Mouse (Mus musculus) limb, embryonic 14.5 days (tissue): Measurements from ENCODE around the gene Spats1. TPM values are rescaled to one million over a fixed set of nuclear protein-coding genes. Genes with fewer than 3 reads are reported as not detected.

Experiments
- ATAC-seq: fragments of 200-750 bp; cut with Nextera tagmentation; 2 replicates; pipeline ENCODE4 v1.8.0; 2017; ENCODE audit warnings: low read depth, moderate number of reproducible peaks, moderate TSS enrichment; ENCODE audit not compliant: low FRiP score
- DNase-seq: peaks from one replicate; pipeline ENCODE4 v3.0.0-alpha.2; 2015; ENCODE audit warnings: low spot score
- H3K27ac ChIP-seq: fragments of 300-500 bp; sonication (generic); replicated peaks from 2 replicates; pipeline ENCODE4 v1.5.1; 2014; ENCODE audit warnings: low read depth, mild to moderate bottlenecking, low read length, moderate library complexity, mixed read lengths
- H3K27me3 ChIP-seq: fragments of 300-500 bp; sonication (generic); 2 replicates; pipeline ENCODE4 v1.6.1; 2014; ENCODE audit warnings: low read length, mixed read lengths; ENCODE audit not compliant: control insufficient read depth, insufficient read depth
- H3K36me3 ChIP-seq: fragments of 300-500 bp; sonication (generic); 2 replicates; pipeline ENCODE4 v1.6.1; 2014; ENCODE audit warnings: mild to moderate bottlenecking, low read length, moderate library complexity, mixed read lengths; ENCODE audit not compliant: control insufficient read depth, insufficient read depth
- H3K4me1 ChIP-seq: fragments of 300-500 bp; sonication (generic); 2 replicates; pipeline ENCODE4 v1.6.1; 2014; ENCODE audit warnings: antibody characterized with exemption, low read length, mixed read lengths; ENCODE audit not compliant: control insufficient read depth, insufficient read depth
- H3K4me2 ChIP-seq: fragments of 300-500 bp; sonication (generic); replicated peaks from 2 replicates; pipeline ENCODE4 v1.6.1; 2014; ENCODE audit warnings: low read depth, mild to moderate bottlenecking, low read length, moderate library complexity; ENCODE audit not compliant: severe bottlenecking
- H3K4me3 ChIP-seq: fragments of 300-500 bp; sonication (generic); replicated peaks from 2 replicates; pipeline ENCODE4 v1.5.1; 2014; ENCODE audit warnings: low read length
- H3K9ac ChIP-seq: fragments of 300-500 bp; sonication (generic); 2 replicates; pipeline ENCODE4 v1.6.1; 2014; ENCODE audit warnings: mild to moderate bottlenecking, low read depth, low read length, moderate library complexity; ENCODE audit not compliant: severe bottlenecking
- H3K9me3 ChIP-seq: fragments of 300-500 bp; sonication (generic); 2 replicates; pipeline ENCODE4 v1.6.1; 2016; ENCODE audit warnings: low read length; ENCODE audit not compliant: control insufficient read depth
- POLR2A ChIP-seq: fragments of 200-500 bp; IDR thresholded peaks from 2 replicates; pipeline ENCODE4 v1.8.0; 2012; ENCODE audit warnings: inconsistent platforms, mild to moderate bottlenecking, moderate library complexity, borderline replicate concordance; ENCODE audit not compliant: insufficient read depth, insufficient read length; ENCODE audit errors: extremely low read depth
- WGBS: fragments of 180-500 bp; shearing (Covaris S2); extraction: QIAGEN DNeasy Blood & Tissue Kit; methylation state at CpG from one replicate; pipeline ENCODE4 v1.1.7; 2014; 5-methylcytosine and 5-hydroxymethylcytosine counted together
- polyA plus RNA-seq, 2 experiments: library from polyadenylated mRNA; depleted of rRNA in 1 of 2; stranded (reverse) in 1 of 2; unstranded in 1 of 2; fragments of >200 nt; fragmentation: Nextera tagmentation in 1 of 2; extraction: Ambion mirVana in 1 of 2; gene quantifications; 2 replicates each; pipeline versions ENCODE4 v1.2.1 to v1.2.3; 2012 to 2014

Gene Spats1
- polyA plus RNA-seq, 2 experiments = 0.44 to 0.62 TPM

DNA sequence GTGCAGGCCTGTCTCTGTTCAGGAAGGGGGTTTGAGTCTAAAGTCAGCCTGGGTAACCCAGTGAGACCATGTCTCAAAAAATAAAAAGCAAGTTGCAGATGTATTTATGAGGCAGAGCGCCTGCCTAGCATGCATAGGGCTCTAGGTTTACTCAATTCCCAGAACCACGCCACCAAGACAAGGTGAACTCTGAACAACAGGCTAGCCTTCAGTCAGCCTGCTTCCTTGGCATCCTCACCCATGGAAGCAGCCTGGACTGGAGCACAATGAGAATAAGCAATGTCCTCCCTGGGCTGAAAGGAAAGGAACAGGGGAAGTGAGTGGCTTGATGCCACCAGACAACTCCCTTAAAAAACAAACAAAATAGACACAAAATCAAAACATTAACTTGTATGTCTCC, 77.2 kb downstream of the Spats1 start:
- Histone ChIP-seq H3K9ac (no peak overlapping the region), H3K9me3 (no peaks in the 10 kb centered on the region), H3K4me1 (no peaks in the 10 kb centered on the region), H3K27me3 (no peaks in the 10 kb centered on the region), H3K4me3 (no peak overlapping the region), H3K4me2 (no peak overlapping the region), H3K36me3 (peaks cover 37% of the 10 kb centered on the region), H3K27ac (no peak overlapping the region)
- ATAC-seq (no peak), DNase-seq (no peak)
- TF ChIP-seq POLR2A = no peak
- 96% methylated on average over 2 of the region's 2 CpGs for WGBS

DNA sequence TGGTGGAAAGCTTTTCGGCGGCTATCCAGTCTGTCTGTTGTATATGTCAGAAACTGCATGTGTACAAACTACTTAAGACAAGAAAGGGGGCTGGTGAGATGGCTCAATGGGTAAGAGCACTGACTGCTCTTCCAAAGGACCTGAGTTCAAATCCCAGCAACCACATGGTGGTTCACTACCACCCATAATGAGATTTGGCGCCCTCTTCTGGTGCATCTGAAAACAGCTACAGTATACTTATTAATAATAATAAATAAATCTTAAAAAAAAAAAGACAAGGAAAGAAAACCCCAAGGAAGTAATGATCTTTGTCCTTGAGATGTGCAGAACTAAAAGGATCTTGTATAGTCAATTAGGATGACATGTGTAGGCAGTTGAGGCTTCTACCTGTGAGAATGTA, 77.7 kb downstream of the Spats1 start:
- H3K4me1 ChIP-seq = no peaks in the 10 kb centered on the region
- no peak overlapping the region for H3K27ac ChIP-seq
- H3K27me3 ChIP-seq = no peaks in the 10 kb centered on the region
- H3K36me3 ChIP-seq = peaks cover 38% of the 10 kb centered on the region
- H3K4me2 ChIP-seq = no peak overlapping the region
- 67% methylated on average over 3 of the region's 3 CpGs for WGBS
- ATAC-seq (no peak), DNase-seq (no peak)
- no peaks in the 10 kb centered on the region for H3K9me3 ChIP-seq
- no peak overlapping the region for H3K4me3 ChIP-seq
- no peak for TF ChIP-seq POLR2A
- no peak overlapping the region for H3K9ac ChIP-seq

DNA sequence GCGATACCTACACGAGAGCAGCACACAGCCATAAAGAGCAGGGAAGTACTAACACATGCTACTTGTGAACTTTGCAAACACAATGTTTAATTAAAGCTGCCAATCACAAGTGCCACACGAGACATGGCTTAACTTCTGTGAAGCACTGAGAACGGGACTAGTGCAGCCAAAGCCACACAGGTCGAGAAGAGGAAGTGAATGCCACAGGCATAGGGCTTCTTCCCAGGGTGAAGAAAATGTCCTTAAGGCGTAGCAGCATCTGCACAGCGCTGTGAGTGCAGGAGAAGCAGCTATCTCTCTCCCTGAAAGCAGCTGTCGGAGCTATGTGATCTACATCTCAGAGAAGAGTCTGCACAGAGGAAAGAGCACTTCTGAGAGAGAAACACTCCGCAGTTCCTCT, 80.6 kb downstream of the Spats1 start:
- DNase-seq = no peak
- Histone ChIP-seq H3K4me3 (no peak overlapping the region), H3K27ac (no peak overlapping the region), H3K27me3 (no peaks in the 10 kb centered on the region), H3K9me3 (no peaks in the 10 kb centered on the region), H3K9ac (no peak overlapping the region), H3K4me2 (no peak overlapping the region), H3K36me3 (peaks cover 63% of the 10 kb centered on the region), H3K4me1 (no peaks in the 10 kb centered on the region)
- no peak for TF ChIP-seq POLR2A
- ATAC-seq = no peak
- 69% methylated on average over 9 of the region's 9 CpGs for WGBS

DNA sequence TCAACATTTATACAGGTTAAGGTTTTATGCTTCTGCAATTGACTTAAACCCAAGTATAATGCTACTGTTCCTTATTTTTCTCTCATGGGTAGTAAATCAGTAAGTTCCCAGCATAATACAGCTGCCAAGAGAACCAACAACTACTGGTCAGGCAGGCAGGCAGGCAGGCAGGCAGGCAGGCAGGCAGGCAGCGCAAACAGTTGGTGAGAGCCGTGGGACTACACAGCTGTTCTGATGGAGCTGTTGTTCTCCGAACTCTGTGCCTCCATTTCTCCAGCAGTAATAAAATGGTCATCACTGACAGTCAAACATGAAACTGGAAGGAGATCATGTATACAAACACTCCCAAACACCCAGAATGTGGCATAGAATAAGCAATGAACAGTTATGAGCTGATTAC, 81.5 kb downstream of the Spats1 start:
- ATAC-seq (no peak), DNase-seq (no peak)
- Histone ChIP-seq H3K36me3 (peaks cover 64% of the 10 kb centered on the region), H3K9ac (no peak overlapping the region), H3K27ac (no peak overlapping the region), H3K4me3 (no peak overlapping the region), H3K9me3 (no peaks in the 10 kb centered on the region), H3K4me2 (no peak overlapping the region), H3K4me1 (no peaks in the 10 kb centered on the region), H3K27me3 (no peaks in the 10 kb centered on the region)
- TF ChIP-seq POLR2A = no peak
- whole genome bisulfite sequencing = 83% methylated on average over 3 of the region's 3 CpGs

Other genes with a start within 250 kb of the Spats1 start
- gene Cdc5l, start 41.7 kb downstream of the Spats1 start, polyA plus RNA-seq (2012; rRNA removed) = 27.1 and 38.0 TPM in 2 replicates
- gene Cdc5l, start 41.7 kb downstream of the Spats1 start, polyA plus RNA-seq (2014; fragmentation: Nextera tagmentation; extraction: Ambion mirVana) = 62.5 and 71.4 TPM in 2 replicates
- gene Aars2, start 31.4 kb upstream of the Spats1 start, polyA plus RNA-seq (2012; rRNA removed) = 20.8 and 22.2 TPM in 2 replicates
- gene Aars2, start 31.4 kb upstream of the Spats1 start, polyA plus RNA-seq (2014; fragmentation: Nextera tagmentation; extraction: Ambion mirVana) = 13.0 and 15.4 TPM in 2 replicates
- gene Tcte1, start 48.0 kb upstream of the Spats1 start, polyA plus RNA-seq (2012; rRNA removed) = 0.04 TPM in 1 of 2 replicates, not detected in the other
- gene Tcte1, start 48.0 kb upstream of the Spats1 start, polyA plus RNA-seq (2014; fragmentation: Nextera tagmentation; extraction: Ambion mirVana) = 0.74 and 0.90 TPM in 2 replicates
- gene Tmem151b, start 74.3 kb upstream of the Spats1 start, polyA plus RNA-seq (2012; rRNA removed) = 6.1 and 9.3 TPM in 2 replicates
- 2.9 and 4.7 TPM in 2 replicates for gene Tmem151b, start 74.3 kb upstream of the Spats1 start, polyA plus RNA-seq (2014; fragmentation: Nextera tagmentation; extraction: Ambion mirVana)
- gene Nfkbie, start 80.3 kb upstream of the Spats1 start, polyA plus RNA-seq (2012; rRNA removed) = 3.6 and 4.3 TPM in 2 replicates
- 4.0 and 6.6 TPM in 2 replicates for gene Nfkbie, start 80.3 kb upstream of the Spats1 start, polyA plus RNA-seq (2014; fragmentation: Nextera tagmentation; extraction: Ambion mirVana)
- gene Slc35b2, start 88.5 kb upstream of the Spats1 start, polyA plus RNA-seq (2012; rRNA removed) = 96.9 and 168 TPM in 2 replicates
- gene Slc35b2, start 88.5 kb upstream of the Spats1 start, polyA plus RNA-seq (2014; fragmentation: Nextera tagmentation; extraction: Ambion mirVana) = 128 and 138 TPM in 2 replicates
- gene Hsp90ab1, start 97.9 kb upstream of the Spats1 start, polyA plus RNA-seq (2012; rRNA removed) = 788 and 951 TPM in 2 replicates
- 1,382 and 1,446 TPM in 2 replicates for gene Hsp90ab1, start 97.9 kb upstream of the Spats1 start, polyA plus RNA-seq (2014; fragmentation: Nextera tagmentation; extraction: Ambion mirVana)
- 122 and 157 TPM in 2 replicates for gene Slc29a1, start 124.2 kb upstream of the Spats1 start, polyA plus RNA-seq (2012; rRNA removed)
- gene Slc29a1, start 124.2 kb upstream of the Spats1 start, polyA plus RNA-seq (2014; fragmentation: Nextera tagmentation; extraction: Ambion mirVana) = 94.5 and 103 TPM in 2 replicates
- 53.5 and 60.7 TPM in 2 replicates for gene Mymx, start 126.7 kb upstream of the Spats1 start, polyA plus RNA-seq (2012; rRNA removed)
- 27.2 and 37.8 TPM in 2 replicates for gene Mymx, start 126.7 kb upstream of the Spats1 start, polyA plus RNA-seq (2014; fragmentation: Nextera tagmentation; extraction: Ambion mirVana)
- gene Capn11, start 183.9 kb upstream of the Spats1 start, polyA plus RNA-seq (2012; rRNA removed) = 0.03 and 0.23 TPM in 2 replicates
- not detected in 2 replicates for gene Capn11, start 183.9 kb upstream of the Spats1 start, polyA plus RNA-seq (2014; fragmentation: Nextera tagmentation; extraction: Ambion mirVana)
- 98.3 and 113 TPM in 2 replicates for gene Mrpl14, start 210.9 kb upstream of the Spats1 start, polyA plus RNA-seq (2012; rRNA removed)
- 146 and 147 TPM in 2 replicates for gene Mrpl14, start 210.9 kb upstream of the Spats1 start, polyA plus RNA-seq (2014; fragmentation: Nextera tagmentation; extraction: Ambion mirVana)
- 90.7 and 113 TPM in 2 replicates for gene Tmem63b, start 211.5 kb upstream of the Spats1 start, polyA plus RNA-seq (2012; rRNA removed)
- gene Tmem63b, start 211.5 kb upstream of the Spats1 start, polyA plus RNA-seq (2014; fragmentation: Nextera tagmentation; extraction: Ambion mirVana) = 24.5 and 28.5 TPM in 2 replicates